Mouse (Mus musculus) activated CD4-positive, CD25-positive, alpha-beta regulatory T cell (primary cell): ENCODE results near the gene Olfr1321. TPM values are rescaled to one million over a fixed set of nuclear protein-coding genes. Genes with fewer than 3 reads are reported as not detected.

Experiments
- polyA plus RNA-seq, 2 experiments: library from polyadenylated mRNA; unstranded; fragments of 100-300 nt; shearing (Covaris generic); gene quantifications; one replicate each; pipeline ENCODE4 v1.2.1; 2017

Olfr1321 gene
- polyA plus RNA-seq: not detected

DNA sequence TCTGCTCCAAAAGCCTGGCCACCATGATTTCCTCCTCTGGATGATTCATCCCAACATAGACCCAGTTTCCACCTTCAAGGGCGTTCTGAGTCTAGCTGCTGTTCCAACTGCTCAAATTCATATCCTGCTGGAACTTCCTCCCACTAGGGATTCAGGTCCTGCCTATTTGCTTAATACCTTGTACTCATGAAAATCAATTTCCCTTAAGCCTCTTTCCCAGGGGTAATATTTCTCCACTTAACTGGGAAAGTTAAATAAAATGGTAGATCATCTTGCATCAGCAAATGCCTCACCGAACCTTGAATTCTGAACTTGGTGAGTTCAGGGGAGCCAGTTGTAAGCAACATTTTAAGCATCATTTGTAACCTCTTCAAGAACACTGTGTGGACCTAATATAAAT is at the start of gene Olfr1321:
Olfr1321 (minus strand) TSS at position 101 of the 400 bp plus-strand sequence.

Other genes with a start within 250 kb of the Olfr1321 start
- gene Olfr1320, start 62.7 kb downstream of the Olfr1321 start, polyA plus RNA-seq: not detected
- gene Igsf1, start 62.7 kb upstream of the Olfr1321 start, polyA plus RNA-seq: under 1 TPM in 1 of 2 experiments, not detected in 1; 0.23 TPM
- under 1 TPM in 1 of 2 experiments, not detected in 1; 0.42 TPM for gene Olfr1322, start 156.4 kb upstream of the Olfr1321 start, polyA plus RNA-seq